Comparison of ENCODE assay signal across 20 mouse cellular contexts in genomic region chr4:56082411-56082810, GRCm38 (mm10).
DNase-seq lines count a peak whose midpoint lies in the region; TF ChIP-seq lines count a peak whose summit lies in the region.
"Had no signal": no experiment of that assay in that cellular context is flagged by ENCODE, and none has a peak within 500 bp of the region (broad histone marks: within the 10 kb centered on the region; RNA-seq: fewer than 3 reads in every experiment).

No protein-coding gene starts in this region.

- intact Hi-C loops in left cerebral cortex, adult 2 months (cut with DNase I): no loop called here

- DNase-seq in lung, adult 18-20 months: peak; percentile 18 to 63
- no peak for DNase-seq in lung, postnatal 4 days
- DNase-seq in lung, postnatal 10 days: peak; percentile 19
- no peak for DNase-seq in lung, postnatal 14 days
- DNase-seq in left cerebral cortex, adult 2 months (ENCODE audit: extremely low spot score in 1 of 2, low spot score in 2 of 2): no peak
- DNase-seq: adrenal gland, adult 8-10 months; adrenal gland, postnatal 14 days; adrenal gland, postnatal 36 days; B cell, adult 2 months; cerebellum, adult 11-12 months; cerebellum, adult 2 months; cerebellum, adult 9-10 months; cerebellum, postnatal 14 days; cerebellum, postnatal 36 days; embryo, embryonic 11 days had no signal

- H3K27ac ChIP-seq in left cerebral cortex, adult 2 months: no peak overlapping the region
- H3K27ac ChIP-seq: embryonic facial prominence, embryonic 13.5 days; embryonic facial prominence, embryonic 15.5 days; forebrain, embryonic 10.5 days; forebrain, embryonic 12.5 days had no signal

- no peak for TF ChIP-seq CTCF in left cerebral cortex, adult 2 months (IDR thresholded peaks at IDR 0.05)

- H3K4me3 ChIP-seq in left cerebral cortex, adult 2 months: no peak overlapping the region
- H3K4me3 ChIP-seq: embryonic facial prominence, embryonic 13.5 days; embryonic facial prominence, embryonic 15.5 days; erythroblast, embryonic 14.5 days; forebrain, embryonic 10.5 days; forebrain, embryonic 12.5 days had no signal

Comparison
In these comparisons a context has a peak if more than half of its experiments do, and no peak if none do; other contexts are left out.
1. DNase-seq: peak in lung, adult 18-20 months (2 of 2) and lung, postnatal 10 days (single experiment); none in lung, postnatal 4 days (0 of 2), lung, postnatal 14 days (single experiment) and left cerebral cortex, adult 2 months (0 of 2).